Mouse (Mus musculus): ENCODE results near the gene Rhbdd1.

The Rhbdd1 gene

DNA sequence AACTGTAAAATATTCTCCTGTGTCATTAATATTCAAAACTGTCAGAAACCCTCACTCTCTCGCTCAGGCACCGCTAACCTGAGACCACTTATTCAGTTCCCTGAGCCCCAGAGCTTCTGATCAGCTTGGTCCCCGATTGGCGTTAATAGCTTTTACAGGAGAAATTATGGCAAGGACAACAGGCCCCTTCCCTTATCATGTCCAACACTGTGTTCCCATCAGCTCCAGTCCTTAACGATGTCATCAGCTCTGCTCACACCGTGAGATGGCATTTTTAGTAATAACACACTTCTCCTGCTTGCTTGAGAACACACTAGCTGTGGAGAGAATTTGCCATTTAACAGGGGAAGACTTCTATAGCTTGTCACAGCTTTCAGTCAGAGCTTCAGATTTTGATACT is 48.2 kb downstream of the Rhbdd1 start:
- no peak for DNase-seq

GRCm38 (mm10) chr1:82371636-82372428 is 55.6 kb downstream of the Rhbdd1 start:
- no peak for DNase-seq

- DNase-seq, result no peak
Measured at GRCm38 (mm10) chr1:82373924-82374323, 57.7 kb downstream of the Rhbdd1 start.

DNA sequence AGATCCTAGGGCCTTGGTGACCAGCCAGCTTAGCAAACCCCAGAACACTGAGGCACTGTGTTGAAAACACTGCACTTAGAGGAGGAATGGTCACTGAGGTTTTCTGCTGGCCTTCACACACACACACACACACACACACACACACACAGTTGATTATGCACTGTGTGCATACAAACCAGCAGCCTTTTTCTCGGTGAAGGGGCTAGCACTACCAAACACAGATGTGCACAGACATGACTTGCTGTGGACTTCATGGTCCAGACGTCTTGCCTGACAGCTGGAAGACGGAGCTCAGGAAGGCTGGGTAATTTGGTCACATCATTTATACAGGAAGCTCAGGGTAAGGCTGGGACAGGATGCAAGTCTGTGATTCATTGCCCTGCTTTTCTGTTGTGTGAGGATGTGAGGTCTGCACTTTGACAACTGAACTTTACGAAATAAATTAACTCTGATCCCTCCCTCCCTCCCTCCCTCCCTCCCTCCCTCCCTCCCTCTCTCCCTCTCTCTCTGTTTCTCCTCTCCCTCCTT is 58.6 kb downstream of the Rhbdd1 start:
- DNase-seq, result no peak

- DNase-seq, result no peak
Measured at GRCm38 (mm10) chr1:82375452-82375851, 59.2 kb downstream of the Rhbdd1 start.

DNA sequence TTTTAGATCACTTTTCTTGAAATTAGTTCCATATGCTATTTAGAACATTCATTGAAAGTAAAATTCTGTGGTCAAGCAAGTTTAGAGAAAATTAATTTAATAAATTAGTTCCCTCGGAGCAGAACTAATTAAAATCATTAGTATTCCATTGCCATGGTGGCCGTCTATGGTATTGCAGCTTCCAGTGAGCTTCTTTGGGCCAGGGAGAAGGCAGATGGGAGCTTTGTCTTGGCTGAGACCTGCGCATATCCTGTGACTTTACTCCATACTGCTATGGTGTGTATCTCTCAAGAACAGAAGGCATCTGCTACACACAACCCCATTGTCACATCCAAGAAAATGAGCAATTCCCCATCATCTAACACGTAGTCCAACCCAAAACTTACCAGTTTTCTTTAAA is 65.7 kb downstream of the Rhbdd1 start:
- DNase-seq, result no peak

DNA sequence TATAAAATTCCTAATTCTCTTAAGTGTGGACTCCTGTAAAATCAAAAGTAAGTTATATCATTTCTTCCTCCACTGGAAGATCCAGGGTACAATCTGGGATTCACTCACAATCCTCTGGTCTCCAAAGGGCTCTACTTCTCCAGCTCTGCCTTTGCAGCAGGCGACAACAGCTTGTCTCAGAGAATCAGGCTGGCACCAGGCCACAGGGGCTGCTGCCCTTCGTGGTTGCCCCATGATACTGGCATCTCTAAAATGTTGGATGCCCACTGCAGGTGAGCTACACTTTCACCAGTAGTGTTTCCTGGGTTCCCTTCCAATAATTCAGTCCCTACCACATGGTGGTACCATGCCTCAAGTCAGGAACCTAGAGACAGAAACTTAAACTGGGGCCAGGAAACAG is 67.9 kb downstream of the Rhbdd1 start:
- no peak for DNase-seq

DNA sequence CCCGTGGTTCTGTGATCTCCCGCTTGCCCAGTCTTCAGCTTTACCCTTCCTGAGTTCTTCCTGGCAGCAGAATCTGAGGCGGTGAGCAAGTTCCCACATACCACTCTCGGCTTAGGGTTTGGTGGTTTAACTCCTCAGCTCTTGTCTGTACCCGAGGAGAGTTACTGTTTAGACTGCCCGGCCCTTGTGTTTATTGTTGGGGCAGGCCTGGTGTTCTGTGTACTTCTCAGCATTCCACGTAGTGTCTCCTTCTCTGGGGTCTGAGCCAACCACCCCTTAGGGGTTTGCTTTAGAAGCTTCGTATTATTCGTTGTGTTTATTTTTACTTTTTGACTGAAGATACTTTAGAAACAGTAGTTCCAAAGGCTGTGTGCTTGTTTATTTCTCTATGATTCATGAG is 68.8 kb downstream of the Rhbdd1 start:
- DNase-seq, result no peak

- DNase-seq, result no peak
Measured at GRCm38 (mm10) chr1:82385827-82386230, 69.6 kb downstream of the Rhbdd1 start.

- no peak for DNase-seq
Measured at GRCm38 (mm10) chr1:82386814-82387771, 70.8 kb downstream of the Rhbdd1 start.

- no peak for DNase-seq
Measured at GRCm38 (mm10) chr1:82389371-82389770, 73.1 kb downstream of the Rhbdd1 start.

GRCm38 (mm10) chr1:82395371-82395770 is 79.1 kb downstream of the Rhbdd1 start:
- DNase-seq, result no peak

DNA sequence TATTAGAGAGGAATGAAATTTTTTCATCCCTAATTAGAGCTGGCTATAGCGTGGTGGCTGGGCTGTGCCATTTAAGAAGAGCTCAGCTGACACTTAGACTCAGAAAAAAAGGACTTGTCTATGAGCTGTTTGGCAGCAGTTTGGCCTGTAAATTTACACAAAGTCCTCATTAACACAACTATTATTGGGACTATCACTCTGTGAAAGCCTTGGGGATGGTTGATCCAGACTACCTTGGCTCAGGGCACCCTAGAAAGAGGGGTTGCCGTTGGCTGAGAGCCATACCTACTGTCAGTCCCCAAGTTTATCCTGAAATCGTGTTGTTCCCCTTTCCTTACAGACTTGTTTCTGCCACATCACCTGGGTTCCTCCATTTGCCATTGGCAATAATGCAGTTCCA is 91.5 kb downstream of the Rhbdd1 start:
- DNase-seq, result no peak

GRCm38 (mm10) chr1:82409271-82409670 is 93.0 kb downstream of the Rhbdd1 start:
- DNase-seq, result no peak

DNA sequence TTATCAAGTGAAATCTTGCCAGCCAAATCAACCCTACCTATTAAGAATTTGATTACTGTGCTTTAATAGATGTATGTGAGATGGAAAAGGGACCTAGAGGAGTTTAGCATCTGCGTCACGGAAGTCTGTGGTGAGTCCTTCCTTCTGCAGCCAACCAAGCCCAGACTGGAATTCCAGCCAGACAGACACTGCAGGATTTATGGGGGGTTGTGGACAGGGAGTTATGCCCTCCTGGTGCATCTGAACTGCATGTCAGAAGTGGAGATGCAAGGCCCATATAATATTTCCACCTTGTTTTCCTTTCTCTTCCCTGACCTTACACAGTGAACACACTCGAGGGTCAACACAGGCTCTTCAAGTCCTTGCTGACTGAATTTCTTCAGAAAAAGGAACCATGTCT is 94.3 kb downstream of the Rhbdd1 start:
- no peak for DNase-seq

- DNase-seq, result no peak
Measured at GRCm38 (mm10) chr1:82411521-82411920, 95.3 kb downstream of the Rhbdd1 start.

- DNase-seq, result no peak
Measured at GRCm38 (mm10) chr1:82412085-82412484, 95.8 kb downstream of the Rhbdd1 start.

GRCm38 (mm10) chr1:82414434-82415045 is 98.3 kb downstream of the Rhbdd1 start:
- no peak for DNase-seq

GRCm38 (mm10) chr1:82415641-82416040 is 99.4 kb downstream of the Rhbdd1 start:
- DNase-seq, result no peak

DNA sequence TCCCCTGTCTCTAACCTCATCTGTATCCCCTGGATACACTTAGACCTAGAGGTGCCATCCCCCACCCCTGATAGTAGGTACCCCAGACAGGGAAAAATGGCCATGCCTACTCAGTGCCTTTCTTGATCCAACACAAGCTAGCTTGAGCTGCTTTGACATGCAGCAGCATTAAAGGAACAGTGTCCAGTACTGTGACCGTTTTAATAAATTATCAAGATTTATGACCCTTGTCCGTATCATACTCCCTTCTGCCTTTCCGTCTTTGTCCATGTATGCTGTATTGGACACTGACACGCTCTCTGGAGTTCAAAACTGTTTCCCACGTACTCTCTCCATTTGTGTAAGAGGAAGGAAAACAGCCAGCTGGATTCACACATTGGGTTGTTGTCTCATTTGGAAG is 111.5 kb downstream of the Rhbdd1 start:
- no peak for DNase-seq

- no peak for DNase-seq
Measured at GRCm38 (mm10) chr1:82429061-82429460, 112.8 kb downstream of the Rhbdd1 start.

GRCm38 (mm10) chr1:82432919-82433648 is 116.8 kb downstream of the Rhbdd1 start:
- DNase-seq, result peak; percentile 48

GRCm38 (mm10) chr1:82433649-82434005 is 117.4 kb downstream of the Rhbdd1 start:
- DNase-seq, result no peak

All from layer of hippocampus, adult 9-11 months (tissue).